ENCODE assay signal across 8 mouse cellular contexts in the genomic region with DNA sequence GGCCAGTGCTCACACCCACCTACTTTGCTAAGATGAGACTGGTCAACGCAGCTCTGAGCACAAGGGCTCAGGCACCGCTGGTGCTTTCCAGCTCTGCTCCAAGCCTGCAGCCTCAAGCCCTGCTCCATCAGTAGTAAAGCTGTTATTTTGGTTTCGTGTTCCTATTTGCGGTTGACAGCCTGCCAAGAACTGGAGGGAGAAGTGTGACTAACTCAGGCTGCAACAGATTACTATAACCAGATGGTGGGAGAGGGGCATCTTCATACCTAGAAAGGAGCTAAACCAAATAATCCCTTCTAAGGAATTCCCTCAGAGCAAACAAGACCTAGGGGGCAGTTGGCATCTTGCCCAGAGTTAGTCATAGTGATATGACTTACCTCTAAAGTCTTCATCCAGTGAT.
DNase-seq lines count a peak whose midpoint lies in the region; ATAC-seq and TF ChIP-seq lines count a peak whose summit lies in the region.

No protein-coding gene starts in this region.

- intact Hi-C loops in heart, adult 2 months (cut with DNase I), result no loop called here

- TF ChIP-seq CTCF in heart, adult 2 months (IDR thresholded peaks at IDR 0.05), result no peak

- H3K36me3 ChIP-seq in midbrain, embryonic 14.5 days (ENCODE audit: control insufficient read depth, insufficient read depth, low read length), result no peaks in the 10 kb centered on the region
- no peaks in the 10 kb centered on the region for H3K36me3 ChIP-seq in midbrain, embryonic 13.5 days
- no peaks in the 10 kb centered on the region for H3K36me3 ChIP-seq in heart, adult 2 months (ENCODE audit: control insufficient read depth, insufficient read depth, low read length)
- H3K36me3 ChIP-seq in kidney, embryonic 15.5 days, result no peaks in the 10 kb centered on the region
- no peaks in the 10 kb centered on the region for H3K36me3 ChIP-seq in limb, embryonic 14.5 days (ENCODE audit: control insufficient read depth, insufficient read depth, low read length)

- ATAC-seq in midbrain, embryonic 14.5 days (ENCODE audit: low FRiP score, low TSS enrichment), result no peak
- ATAC-seq in midbrain, embryonic 13.5 days, result no peak
- peak; percentile 54; the same call in 1 of the 2 replicates for ATAC-seq in common myeloid progenitor, adult 5-6 weeks (replicated peaks; ENCODE audit: low read depth, poor library complexity, severe bottlenecking)
- ATAC-seq in kidney, embryonic 15.5 days (replicated peaks; ENCODE audit: low FRiP score), result peak; percentile 74
- peak; percentile 80 for ATAC-seq in limb, embryonic 14.5 days (ENCODE audit: low FRiP score, low read depth)

- no peak overlapping the region for H3K27ac ChIP-seq in midbrain, embryonic 14.5 days (replicated peaks; ENCODE audit: low read depth, low read length)
- no peak overlapping the region for H3K27ac ChIP-seq in midbrain, embryonic 13.5 days
- peak overlapping the region; percentile 69 for H3K27ac ChIP-seq in heart, adult 2 months
- peak overlapping the region; percentile 92 for H3K27ac ChIP-seq in kidney, embryonic 15.5 days
- peak overlapping the region; percentile 63 for H3K27ac ChIP-seq in limb, embryonic 14.5 days (replicated peaks; ENCODE audit: low read depth, low read length)

- peak; percentile 40 for DNase-seq in midbrain, embryonic 14.5 days
- DNase-seq in heart, adult 2 months, result peak; percentile 67 to 78
- peak; percentile 83 for DNase-seq in limb, embryonic 14.5 days (ENCODE audit: low spot score)
- DNase-seq in right cerebral cortex, postnatal 4 days, result peak; percentile 78
- DNase-seq in liver, result no peak

- no peaks in the 10 kb centered on the region for H3K9me3 ChIP-seq in midbrain, embryonic 14.5 days (ENCODE audit: control insufficient read depth, low read length)
- H3K9me3 ChIP-seq in midbrain, embryonic 13.5 days, result no peaks in the 10 kb centered on the region
- H3K9me3 ChIP-seq in kidney, embryonic 15.5 days (replicated peaks), result no peaks in the 10 kb centered on the region
- H3K9me3 ChIP-seq in limb, embryonic 14.5 days (ENCODE audit: control insufficient read depth, low read length), result no peaks in the 10 kb centered on the region

- no peaks in the 10 kb centered on the region for H3K27me3 ChIP-seq in midbrain, embryonic 14.5 days (ENCODE audit: control insufficient read depth, insufficient read depth, low read length)
- no peaks in the 10 kb centered on the region for H3K27me3 ChIP-seq in midbrain, embryonic 13.5 days
- no peaks in the 10 kb centered on the region for H3K27me3 ChIP-seq in heart, adult 2 months (ENCODE audit: control insufficient read depth, insufficient read depth, low read length)
- no peaks in the 10 kb centered on the region for H3K27me3 ChIP-seq in kidney, embryonic 15.5 days
- no peaks in the 10 kb centered on the region for H3K27me3 ChIP-seq in limb, embryonic 14.5 days (ENCODE audit: control insufficient read depth, insufficient read depth, low read length)

- no peak overlapping the region for H3K4me3 ChIP-seq in midbrain, embryonic 14.5 days (replicated peaks; ENCODE audit: low read depth, low read length)
- no peak overlapping the region for H3K4me3 ChIP-seq in midbrain, embryonic 13.5 days (replicated peaks)
- no peak overlapping the region for H3K4me3 ChIP-seq in heart, adult 2 months
- no peak overlapping the region for H3K4me3 ChIP-seq in kidney, embryonic 15.5 days (replicated peaks)
- no peak overlapping the region for H3K4me3 ChIP-seq in limb, embryonic 14.5 days (replicated peaks; ENCODE audit: low read length)

- H3K4me2 ChIP-seq in midbrain, embryonic 14.5 days (ENCODE audit: low read length), result no peak overlapping the region
- H3K4me2 ChIP-seq in midbrain, embryonic 13.5 days (replicated peaks), result no peak overlapping the region
- H3K4me2 ChIP-seq in kidney, embryonic 15.5 days, result no peak overlapping the region; the same call in 1 of the 2 replicates
- peak overlapping the region; percentile 9 for H3K4me2 ChIP-seq in limb, embryonic 14.5 days (replicated peaks; ENCODE audit: low read depth, low read length, severe bottlenecking)

- no peak for TF ChIP-seq EP300 in heart, adult 2 months (IDR thresholded peaks at IDR 0.05; ENCODE audit: insufficient read depth, low read depth, low read length)

- no peaks in the 10 kb centered on the region for H3K79me2 ChIP-seq in heart, adult 2 months (replicated peaks; ENCODE audit: control insufficient read depth, insufficient read depth, low read length)

- TF ChIP-seq POLR2A in heart, adult 2 months (IDR thresholded peaks at IDR 0.05; ENCODE audit: insufficient read depth, low read depth, low read length), result peak; percentile 40; the same call in 1 of the 2 replicates
- TF ChIP-seq POLR2A in limb, embryonic 14.5 days (IDR thresholded peaks at IDR 0.05; ENCODE audit: borderline replicate concordance, extremely low read depth, insufficient read depth, insufficient read length), result no peak

- 74% methylated on average over 4 of the region's 4 CpGs for WGBS in midbrain, embryonic 14.5 days
- 79% methylated on average over 4 of the region's 4 CpGs for WGBS in midbrain, embryonic 13.5 days
- 15% methylated on average over 4 of the region's 4 CpGs for WGBS in heart, adult 2 months
- WGBS in kidney, embryonic 15.5 days, result 23% methylated on average over 4 of the region's 4 CpGs
- WGBS in limb, embryonic 14.5 days, result 18% methylated on average over 4 of the region's 4 CpGs

- H3K9ac ChIP-seq in midbrain, embryonic 14.5 days (replicated peaks; ENCODE audit: low read length), result no peak overlapping the region
- no peak overlapping the region for H3K9ac ChIP-seq in midbrain, embryonic 13.5 days (replicated peaks)
- H3K9ac ChIP-seq in heart, adult 2 months (ENCODE audit: low read depth, low read length), result no peak overlapping the region
- H3K9ac ChIP-seq in kidney, embryonic 15.5 days, result no peak overlapping the region
- no peak overlapping the region for H3K9ac ChIP-seq in limb, embryonic 14.5 days (ENCODE audit: low read depth, low read length, severe bottlenecking)

- no peaks in the 10 kb centered on the region for H3K4me1 ChIP-seq in midbrain, embryonic 14.5 days (ENCODE audit: control insufficient read depth, insufficient read depth, low read length)
- peaks cover 12% of the 10 kb centered on the region for H3K4me1 ChIP-seq in midbrain, embryonic 13.5 days (replicated peaks)
- H3K4me1 ChIP-seq in heart, adult 2 months (ENCODE audit: control insufficient read depth, insufficient read depth, low read length), result peaks cover 11% of the 10 kb centered on the region
- peaks cover 24% of the 10 kb centered on the region for H3K4me1 ChIP-seq in kidney, embryonic 15.5 days
- peaks cover 32% of the 10 kb centered on the region for H3K4me1 ChIP-seq in limb, embryonic 14.5 days (ENCODE audit: control insufficient read depth, insufficient read depth, low read length)

Comparison
In these comparisons a context has a peak if more than half of its experiments do, and no peak if none do; other contexts are left out.
1. ATAC-seq: peak in common myeloid progenitor, adult 5-6 weeks (single experiment), kidney, embryonic 15.5 days (single experiment) and limb, embryonic 14.5 days (single experiment); none in midbrain, embryonic 14.5 days (single experiment) and midbrain, embryonic 13.5 days (single experiment).
2. H3K27ac ChIP-seq: peak in heart, adult 2 months (single experiment), kidney, embryonic 15.5 days (single experiment) and limb, embryonic 14.5 days (single experiment); none in midbrain, embryonic 14.5 days (single experiment) and midbrain, embryonic 13.5 days (single experiment).